Mouse (Mus musculus): ENCODE results near the gene Aoah. TPM values are rescaled to one million over a fixed set of nuclear protein-coding genes. Genes with fewer than 3 reads are reported as not detected.

Aoah gene
- total RNA-seq, 2 experiments from 2014 or later, result 0.25 to 0.30 TPM

DNA sequence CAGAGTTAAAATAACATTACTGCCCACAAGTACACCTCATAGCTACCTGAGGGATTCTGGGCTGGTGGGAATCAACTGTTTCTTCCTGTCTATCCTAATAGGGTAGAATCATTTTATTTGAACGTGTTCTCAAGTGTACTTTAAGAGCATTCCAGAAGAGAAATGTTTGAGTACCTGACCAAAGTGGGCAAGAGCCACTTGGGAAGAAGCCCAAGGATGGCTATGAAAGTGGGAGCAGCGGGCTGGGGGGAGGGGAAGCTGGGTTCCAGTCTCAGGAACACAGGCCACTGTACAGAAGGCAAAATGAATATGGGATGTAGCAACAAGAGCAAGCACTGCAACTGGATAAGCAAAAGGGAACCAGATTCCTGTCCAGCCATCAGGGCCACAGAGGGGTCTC lies 111.3 kb downstream of the Aoah start:
- DNase-seq (ENCODE audit: low spot score in 2 of 2), result no peak

DNA sequence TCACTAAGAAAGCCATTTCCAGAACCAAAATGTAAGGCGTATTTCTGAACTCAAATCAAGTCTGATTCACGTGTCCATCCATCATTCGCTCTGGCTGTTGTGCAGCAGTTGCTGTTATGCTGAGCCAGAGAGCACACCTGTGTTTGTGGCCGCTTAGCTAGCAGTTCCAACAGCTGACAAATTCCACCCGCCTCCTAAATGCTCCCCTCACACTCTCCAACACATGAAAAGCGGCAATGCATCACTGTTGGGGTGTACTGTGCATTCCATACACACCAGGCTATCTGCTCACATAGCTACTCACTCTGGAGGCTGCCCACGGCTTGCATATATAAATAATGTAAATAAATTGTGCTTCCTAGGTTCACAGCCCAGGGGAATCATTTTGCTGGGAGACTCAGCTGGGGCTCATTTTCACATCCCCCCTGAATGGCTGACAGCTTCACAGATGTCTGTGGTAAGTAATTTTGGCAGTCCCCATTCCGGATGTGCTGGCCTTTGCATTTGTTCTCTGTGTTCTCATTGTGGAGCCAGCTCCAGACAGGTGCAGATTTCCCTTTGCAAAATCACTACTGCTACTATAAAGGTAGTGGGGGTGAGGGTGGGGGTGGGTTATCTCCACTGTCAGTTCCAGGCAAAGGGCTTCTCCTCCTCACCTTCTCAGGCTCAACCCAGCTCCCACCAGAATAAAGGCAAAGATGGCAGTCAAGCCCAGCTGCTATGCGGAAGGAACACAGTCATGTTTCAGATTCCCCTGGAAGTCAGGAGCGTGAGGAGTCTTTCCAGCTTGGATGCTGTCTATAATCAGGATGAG lies 123.0 kb downstream of the Aoah start:
- no peak for DNase-seq (ENCODE audit: low spot score in 2 of 2)

DNA sequence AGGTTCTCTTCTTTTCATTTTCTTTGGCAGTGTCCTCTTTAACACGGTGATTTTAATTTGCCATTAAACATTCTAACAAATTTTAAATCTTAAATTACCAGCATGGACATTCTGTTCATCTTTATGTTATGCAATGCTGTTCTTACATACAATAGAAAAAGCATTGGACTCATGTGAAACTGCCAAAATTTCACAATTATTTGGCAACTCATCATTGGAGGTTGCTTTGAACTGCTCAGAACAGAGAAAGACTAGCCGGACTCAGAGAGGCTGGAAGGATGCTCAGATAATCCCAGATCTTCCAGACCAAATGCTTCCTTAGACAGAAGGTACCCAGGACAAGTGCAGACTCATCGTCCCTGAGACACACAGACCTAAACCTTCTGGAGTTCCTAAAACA lies 126.5 kb downstream of the Aoah start:
- DNase-seq (ENCODE audit: low spot score in 2 of 2), result no peak

DNA sequence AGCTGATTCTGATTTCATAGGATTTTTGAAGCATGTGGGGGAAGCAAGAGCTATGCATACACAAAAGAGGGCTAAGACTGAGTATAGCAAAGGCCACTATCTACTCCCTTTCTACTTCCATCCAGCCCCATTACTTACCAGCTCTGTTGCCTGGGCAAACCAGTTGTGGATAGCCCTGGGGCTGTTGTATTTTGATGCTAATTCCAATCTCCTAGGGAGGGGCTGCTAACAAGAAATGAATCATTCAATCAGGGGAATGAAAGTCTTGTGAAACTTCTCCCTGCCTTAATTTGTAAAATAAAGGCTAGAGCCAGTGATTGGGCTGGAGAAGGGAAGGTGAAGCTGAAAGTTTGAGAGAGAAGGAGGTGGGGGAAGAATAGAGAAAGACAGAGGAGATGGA lies 142.1 kb downstream of the Aoah start:
- DNase-seq (ENCODE audit: low spot score in 2 of 2), result no peak

DNA sequence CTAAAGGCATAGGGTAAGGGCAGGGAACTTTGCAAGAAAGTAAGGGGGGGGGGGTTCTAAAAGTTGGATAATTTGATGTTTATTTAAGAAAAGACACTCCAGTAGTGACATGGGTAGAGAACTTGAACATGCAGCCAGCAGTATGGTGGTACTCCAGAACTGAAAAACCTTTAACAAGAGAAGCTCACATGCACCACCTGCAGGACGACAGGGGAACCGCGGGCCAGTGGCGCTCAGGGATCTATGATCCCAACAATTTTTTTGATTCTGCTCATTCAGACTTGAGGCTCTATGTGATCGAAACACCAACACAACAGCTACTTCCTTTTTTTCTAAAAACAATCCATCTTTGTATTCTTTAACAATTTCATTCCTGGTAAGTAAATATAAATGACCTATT lies 143.5 kb downstream of the Aoah start:
- DNase-seq (ENCODE audit: low spot score in 2 of 2), result peak; percentile 75 to 79

DNA sequence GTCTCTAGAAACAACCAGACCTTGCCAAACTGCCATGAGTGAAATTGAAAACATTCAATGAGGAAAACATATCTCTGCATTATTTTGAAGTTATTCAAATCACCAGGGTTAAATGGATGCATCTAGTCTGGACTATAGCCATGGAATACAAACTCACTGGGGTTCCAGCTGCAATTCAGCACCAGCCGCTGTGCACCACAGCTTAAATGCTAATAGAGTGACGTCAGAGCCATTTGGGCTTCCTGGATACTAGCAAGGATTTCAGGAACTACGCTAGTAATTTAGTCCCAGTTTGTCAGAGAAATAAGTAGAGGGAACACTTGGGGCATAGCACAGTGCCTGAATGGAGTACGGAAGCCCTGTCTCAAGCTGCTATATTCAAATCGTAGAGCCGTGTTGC lies 145.2 kb downstream of the Aoah start:
- DNase-seq (ENCODE audit: low spot score in 2 of 2), result no peak

DNA sequence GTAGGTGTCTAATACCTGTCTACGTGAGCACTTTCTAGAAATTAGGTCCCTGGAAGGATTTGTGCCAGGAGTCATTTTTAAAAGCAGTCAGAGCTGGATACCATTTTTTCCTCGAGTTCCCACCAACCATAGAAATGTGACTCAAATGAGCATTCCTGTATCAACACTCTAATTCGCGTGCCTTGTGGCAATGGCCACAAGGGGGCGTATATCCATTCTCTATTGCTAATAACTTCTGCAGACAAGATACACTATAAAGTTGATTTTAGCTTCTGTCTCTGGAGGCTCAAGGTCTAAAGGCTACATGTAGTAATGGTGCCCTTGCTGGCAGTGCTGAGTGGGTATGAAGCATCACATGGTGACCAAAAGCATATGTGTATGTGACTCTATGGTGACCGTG lies 146.5 kb downstream of the Aoah start:
- peak in 1 of 2 experiments; percentile 30 for DNase-seq (ENCODE audit: low spot score in 2 of 2)

DNA sequence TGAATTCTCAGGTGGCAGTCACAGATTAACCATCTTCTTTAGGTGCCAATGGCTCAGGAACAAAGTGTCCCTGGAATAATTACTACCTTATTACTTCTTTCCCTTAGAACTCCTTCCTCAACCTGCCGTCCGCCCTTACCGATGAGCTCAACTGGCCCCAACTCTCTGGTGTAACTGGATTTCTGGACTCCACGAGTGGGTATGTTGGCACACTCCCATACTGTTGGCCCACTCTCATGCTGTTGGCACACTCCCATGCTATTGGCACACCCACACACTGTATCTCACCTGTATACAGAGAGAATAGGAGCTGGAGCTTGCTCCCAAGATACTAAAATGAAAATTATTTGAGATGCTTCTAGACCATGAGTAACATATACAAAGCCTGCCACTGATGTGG lies 147.8 kb downstream of the Aoah start:
- no peak for DNase-seq (ENCODE audit: low spot score in 2 of 2)

DNA sequence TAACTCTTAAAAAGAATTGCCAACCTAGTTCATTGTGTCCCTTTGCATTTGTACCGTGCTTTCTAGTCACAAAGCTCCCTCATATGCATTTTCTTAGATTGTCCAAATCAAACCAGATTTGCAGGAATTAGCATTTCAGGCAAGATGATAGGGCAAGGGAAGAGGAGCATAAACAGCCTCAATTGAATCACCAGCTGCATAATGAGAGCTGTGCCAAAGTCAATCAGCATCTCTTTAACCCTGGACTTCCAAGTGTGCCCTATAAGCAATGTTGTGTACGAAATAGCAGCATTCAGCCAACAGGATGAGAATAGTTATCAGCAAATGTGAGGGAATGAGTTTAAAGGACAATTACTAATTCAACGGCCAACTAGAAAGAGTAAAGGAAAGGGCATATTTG lies 169.2 kb downstream of the Aoah start:
- DNase-seq (ENCODE audit: low spot score in 2 of 2), result no peak

DNA sequence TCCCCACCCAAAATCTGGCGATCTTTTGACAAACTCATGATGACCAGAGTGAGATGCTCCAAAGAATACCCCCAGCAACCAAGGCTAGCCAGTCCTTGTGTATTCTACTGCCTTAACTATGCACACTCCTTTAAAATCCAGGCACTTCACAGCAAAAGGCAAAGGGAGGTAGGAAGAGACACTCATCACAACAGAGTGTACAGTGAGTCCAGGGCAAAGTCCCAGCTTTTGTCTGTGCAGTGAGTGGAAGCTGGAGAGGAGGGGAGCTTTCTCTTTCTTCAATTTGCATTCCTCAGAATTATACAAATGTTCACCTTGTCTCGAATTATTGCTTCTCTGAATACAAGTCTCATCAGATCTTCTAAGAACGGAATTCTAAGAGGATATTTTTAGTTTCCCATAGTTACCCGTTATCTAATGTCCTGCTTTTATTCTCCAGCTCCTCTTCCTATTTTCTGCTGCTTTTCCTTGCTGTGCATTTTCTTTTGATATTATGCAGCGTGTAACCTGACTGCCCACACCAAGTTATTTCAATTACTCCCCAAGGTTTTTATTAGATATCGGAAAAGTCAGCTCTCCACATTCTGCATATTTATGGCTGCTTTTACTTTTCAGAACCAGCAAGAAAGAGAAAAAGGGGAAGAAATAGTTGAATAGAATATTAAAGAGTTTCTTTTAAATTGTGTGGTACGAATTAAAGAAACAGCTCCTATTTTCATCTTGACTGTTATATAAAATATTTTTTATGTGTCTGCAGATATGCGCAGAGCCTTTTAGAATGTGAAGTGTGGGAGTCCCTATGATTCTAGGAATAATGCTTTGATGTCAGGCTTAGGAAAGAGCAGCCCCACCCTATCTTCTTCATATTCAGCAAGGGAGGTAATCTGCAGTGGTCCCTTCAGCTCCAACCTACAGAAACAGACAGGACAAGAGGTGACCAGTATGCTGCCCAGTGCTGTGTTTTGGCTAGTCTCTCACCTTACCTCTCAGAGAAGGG lies 187.6 kb downstream of the Aoah start:
- no peak for DNase-seq (ENCODE audit: low spot score in 2 of 2)

DNA sequence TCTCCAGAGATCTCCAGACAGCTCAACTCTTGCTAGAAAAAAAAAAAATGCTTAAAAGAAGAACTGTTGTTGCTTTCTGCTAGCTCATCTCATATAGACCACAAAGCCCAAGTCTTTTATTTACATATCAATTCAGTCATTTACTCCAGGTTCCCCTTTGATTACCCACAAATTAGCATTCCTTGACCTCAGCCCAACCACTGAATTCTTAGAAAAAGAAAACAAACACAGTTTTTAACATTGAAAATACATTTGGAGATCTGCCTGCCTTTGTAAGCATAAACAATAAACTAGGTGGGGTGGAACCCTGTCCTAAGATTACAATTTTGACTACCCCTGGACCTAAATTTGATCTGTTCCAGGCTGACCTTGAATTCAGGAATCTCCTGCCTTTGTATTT lies 191.6 kb downstream of the Aoah start:
- DNase-seq (ENCODE audit: low spot score in 2 of 2), result no peak

DNA sequence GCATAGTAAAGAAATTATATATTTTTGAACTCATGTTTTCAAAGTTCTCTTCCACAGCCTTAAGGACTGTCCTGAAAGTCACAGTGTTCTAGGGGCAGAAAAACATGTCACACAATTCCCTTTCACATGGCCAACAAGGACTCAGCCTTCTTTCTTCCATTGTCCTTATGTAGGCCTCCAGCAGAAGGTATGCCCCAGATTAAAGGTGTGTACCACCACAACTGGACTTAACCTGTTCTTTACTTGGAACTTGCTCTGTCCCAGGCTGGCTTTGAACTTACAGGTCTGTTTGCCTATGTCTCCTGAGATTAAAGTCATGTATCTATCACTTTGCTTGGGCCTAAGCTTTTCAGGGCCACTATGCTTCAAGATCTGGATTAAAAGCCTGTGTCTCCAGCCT lies 192.0 kb downstream of the Aoah start:
- DNase-seq (ENCODE audit: low spot score in 2 of 2), result no peak

DNA sequence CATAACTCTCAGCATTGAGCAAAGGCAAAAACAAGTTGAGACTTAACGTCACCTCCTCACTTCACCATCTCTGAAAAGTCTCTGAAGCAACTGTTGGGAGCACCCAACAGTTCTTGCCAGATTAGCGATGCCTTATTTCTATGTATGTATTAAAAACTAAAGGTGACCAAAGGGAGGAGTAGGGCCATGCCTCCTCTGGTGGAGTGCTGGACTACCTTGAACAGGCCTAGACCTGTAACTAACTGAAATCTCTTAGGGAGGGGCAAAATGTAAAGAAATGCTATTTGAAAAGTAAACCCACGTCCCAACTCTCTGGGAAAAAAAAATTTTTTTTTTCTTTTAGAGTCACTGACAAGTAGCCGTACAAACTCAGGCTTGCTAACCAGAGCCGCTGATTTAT lies 211.3 kb downstream of the Aoah start:
- DNase-seq (ENCODE audit: low spot score in 2 of 2), result no peak

DNA sequence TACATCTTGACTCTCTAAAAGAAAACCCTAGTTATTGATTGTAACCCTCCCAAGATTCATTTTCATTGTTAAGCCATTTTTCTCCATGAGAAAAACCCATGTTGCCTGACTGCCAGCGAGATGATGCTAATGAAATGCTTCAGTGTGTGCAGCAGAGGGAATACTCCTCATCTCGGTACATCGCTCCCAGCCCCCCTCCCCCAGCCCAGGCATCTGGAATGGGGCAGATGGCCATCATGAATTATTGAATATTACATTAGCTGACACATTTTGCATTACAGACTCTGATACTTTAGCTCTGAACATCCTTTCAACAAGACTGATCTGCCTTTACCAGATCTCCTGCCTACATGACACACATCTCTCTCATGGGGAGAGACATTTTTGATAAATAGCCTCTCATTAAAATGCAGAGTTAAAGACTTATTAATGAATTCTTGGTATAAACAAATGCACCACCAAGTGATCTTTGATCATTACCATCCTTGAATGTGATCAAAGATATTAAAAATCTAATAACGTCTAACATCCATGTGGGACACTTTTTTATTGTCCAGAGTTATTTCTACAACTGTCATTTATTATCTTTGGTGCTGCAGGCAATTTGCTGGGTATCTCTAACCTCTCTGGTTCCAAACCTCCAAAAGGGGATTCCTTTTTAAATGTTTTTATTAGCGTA lies 211.9 kb downstream of the Aoah start:
- DNase-seq (ENCODE audit: low spot score in 2 of 2), result no peak

DNA sequence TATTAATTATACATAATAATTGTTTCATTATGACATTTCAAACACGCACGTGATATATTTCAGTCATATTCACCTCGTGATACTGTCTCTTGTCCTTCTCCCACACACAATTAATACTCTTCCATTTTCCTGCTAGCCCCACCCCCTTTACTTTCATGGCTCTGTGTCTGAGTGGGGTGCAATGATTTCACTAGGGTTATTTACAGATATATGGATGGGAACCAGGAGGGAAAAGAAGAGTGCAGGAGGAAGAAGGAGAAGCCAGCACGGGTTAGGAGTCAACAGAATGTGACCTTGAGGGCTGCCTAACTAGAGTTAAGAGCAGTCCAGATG lies 212.4 kb downstream of the Aoah start:
- DNase-seq (ENCODE audit: low spot score in 2 of 2), result no peak

DNA sequence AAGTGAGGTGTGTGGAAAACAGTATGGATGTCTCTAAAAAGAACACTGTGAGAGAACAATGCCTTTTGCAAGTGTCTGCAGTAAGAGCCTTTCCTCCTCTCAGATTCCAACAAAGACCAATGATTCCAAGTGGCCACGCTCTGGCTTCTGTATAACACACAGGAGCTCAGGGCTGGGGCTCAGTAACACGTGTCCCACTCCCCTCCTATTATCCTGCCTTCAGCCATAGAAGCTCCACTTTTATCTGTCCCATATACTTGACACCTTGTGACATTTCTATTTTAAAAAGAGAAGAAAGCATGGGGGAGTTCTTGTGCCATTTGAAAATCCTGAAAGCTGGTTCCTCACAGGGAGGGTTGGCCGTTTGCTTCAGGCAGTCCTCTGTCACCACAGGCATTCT lies 219.7 kb downstream of the Aoah start:
- no peak for DNase-seq (ENCODE audit: low spot score in 2 of 2)

DNA sequence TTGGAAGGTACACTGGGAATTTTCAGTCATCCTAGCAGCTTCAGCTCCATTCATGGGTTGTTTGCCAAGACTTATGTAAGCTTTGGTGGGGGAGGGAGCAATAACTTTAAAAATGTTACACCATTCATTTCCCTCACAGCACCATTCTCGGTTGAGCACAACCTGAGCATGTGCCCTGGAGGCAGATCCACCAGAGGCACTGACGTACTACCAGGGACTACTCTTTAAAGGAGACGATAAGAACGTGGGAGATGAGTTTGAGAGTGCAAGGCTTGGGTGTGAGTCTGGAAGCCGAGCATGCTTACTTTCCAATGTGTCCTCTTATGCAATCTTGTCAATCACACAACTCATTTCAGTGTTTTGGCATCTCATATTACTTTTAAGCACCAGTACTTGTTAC lies 230.9 kb downstream of the Aoah start:
- no peak for DNase-seq (ENCODE audit: low spot score in 2 of 2)

DNA sequence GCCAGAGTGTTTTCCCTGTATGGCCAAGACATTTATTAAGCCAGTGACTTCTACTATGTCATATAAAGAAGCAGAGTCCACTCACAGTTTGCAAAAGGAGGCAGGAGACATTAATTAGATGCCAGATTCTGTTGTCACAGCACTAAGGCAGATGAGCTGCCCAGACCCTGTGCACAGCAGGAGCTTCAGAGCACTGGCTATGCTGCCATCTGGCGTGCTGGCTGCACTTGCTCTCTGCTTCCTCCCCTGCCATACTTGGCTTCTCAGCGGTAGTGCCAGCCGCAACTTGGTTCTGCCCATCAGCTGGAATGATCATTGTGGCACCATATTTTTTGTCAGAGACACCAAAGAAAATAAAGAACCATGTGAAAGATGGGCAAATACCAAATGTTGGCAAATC lies 239.3 kb downstream of the Aoah start:
- peak; percentile 44 to 57 for DNase-seq (ENCODE audit: low spot score in 2 of 2)

DNA sequence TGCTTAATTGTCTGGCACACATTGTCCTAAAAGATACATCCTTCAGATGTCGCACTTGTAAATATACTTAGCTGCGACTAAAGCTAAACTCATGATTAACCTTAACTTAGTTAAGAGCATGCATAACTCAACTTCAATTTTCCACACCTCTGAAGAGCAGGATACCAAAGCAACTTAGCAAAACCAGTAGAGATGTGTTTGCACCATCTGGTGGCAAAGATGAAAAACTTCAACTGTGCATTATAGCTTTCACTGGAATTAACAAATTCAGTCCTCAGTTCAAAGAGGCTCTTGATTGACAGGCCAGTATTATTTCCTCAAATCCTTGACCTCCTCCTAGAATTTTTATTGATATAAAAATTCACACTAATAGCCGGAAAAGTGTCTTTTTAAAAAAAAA lies 241.1 kb downstream of the Aoah start:
- DNase-seq (ENCODE audit: low spot score in 2 of 2), result no peak

DNA sequence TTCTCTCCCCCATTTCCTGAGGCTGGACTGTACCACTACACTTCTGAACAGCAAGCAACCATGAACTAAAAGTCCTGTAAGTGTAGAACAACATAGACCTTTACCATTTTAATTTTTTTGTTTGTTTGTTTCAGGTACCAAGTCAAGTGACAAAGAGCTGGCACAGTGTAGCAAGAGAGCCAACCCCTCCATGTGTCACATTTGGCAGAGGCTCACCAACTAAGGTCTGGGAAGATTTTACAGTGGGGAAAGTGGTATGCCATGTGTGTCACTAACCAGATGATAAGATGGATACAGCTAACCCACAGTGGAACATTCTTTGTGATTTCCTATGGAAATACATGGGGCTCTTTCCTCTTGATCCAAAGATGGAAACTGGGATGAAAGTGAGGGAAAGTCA lies 242.1 kb downstream of the Aoah start:
- DNase-seq (ENCODE audit: low spot score in 2 of 2), result no peak

DNA sequence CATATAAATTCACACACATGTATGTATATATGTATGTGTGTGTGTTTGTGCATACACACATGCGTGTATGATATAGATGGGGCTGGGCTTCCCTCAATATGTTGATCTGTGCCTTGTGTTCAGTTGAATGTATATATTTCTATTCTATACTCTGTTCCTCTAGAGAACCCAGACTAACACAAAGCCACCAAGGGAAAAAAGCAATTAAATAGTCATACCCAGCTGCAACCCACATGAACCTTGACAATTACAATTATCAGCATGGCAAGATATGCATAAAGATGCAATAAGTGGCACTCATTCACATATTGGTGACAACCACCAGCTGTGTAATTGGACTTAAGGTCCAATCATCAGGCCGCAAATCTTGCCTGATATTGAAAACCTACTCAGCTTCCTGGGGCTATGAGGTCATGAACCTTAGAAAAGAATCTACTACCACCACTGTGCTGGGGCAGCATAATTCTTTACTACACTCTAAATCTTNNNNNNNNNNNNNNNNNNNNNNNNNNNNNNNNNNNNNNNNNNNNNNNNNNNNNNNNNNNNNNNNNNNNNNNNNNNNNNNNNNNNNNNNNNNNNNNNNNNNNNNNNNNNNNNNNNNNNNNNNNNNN lies 246.8 kb downstream of the Aoah start:
- no peak for DNase-seq (ENCODE audit: low spot score in 2 of 2)

DNA sequence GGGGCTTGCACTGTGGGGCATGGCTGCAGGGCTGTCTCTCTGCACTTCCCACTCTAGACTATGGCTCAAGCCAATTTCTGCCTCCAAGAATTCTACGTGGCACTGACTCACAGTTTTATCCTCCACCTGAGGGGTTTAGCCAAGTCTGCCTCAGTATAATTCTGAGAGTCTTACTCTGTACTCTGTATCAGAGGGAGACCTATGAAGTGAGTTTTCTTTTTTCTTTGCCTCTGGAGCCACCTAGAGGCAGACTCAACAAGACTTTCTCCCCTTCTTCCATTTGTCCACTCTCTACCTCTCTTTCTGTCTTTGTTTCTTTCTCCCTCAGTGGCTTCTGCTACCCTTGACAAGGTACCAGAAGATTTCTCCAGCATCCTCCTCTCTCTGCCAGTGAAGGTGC lies 256.2 kb downstream of the Aoah start:
- DNase-seq (ENCODE audit: low spot score in 2 of 2), result no peak
